Mouse (Mus musculus) cerebellum, adult 11-12 months (tissue): ENCODE data around the gene Taok3.

Experiments
- DNase-seq: peaks from one replicate; pipeline ENCODE4 v3.0.0; 2022

Gene Taok3

DNA sequence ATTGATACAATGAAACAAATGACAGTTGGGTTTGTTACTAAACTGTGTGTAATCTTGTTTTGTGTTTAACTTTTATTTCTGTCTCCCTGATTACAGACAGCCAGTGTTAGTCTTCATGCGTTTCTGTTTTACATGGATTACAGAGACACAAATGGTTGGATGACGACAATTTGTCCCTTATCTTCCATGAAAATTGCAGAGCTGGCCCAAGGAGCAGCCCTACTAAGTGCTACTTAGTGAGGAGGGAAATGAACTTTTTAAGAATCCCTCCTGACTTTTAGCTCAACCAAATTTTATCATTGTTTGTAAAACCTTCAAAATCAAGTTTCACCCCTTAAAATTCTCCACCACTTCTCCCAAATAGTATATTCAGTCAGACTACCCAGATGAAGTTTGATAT, 1.7 kb upstream of the Taok3 start:
- DNase-seq = no peak

DNA sequence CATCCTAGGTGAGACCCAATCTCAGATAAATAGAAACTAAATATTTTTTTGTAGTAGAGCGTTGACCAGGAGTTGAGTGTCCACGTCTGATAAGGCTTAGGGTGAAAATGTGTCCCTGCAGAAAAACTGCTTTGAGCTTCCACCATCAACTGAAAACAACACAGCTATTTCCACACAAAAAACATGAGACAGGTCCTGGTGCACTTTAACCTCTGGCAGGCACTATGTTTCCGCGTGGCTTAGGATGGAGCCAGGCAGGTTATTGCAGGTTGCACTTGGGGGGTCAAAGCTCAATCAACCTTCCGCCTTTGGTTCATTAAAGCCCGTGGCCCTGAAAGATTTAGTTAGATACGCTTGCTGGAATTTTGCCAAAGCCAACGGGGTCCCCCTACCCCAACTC, 1.1 kb upstream of the Taok3 start:
- DNase-seq = no peak

DNA sequence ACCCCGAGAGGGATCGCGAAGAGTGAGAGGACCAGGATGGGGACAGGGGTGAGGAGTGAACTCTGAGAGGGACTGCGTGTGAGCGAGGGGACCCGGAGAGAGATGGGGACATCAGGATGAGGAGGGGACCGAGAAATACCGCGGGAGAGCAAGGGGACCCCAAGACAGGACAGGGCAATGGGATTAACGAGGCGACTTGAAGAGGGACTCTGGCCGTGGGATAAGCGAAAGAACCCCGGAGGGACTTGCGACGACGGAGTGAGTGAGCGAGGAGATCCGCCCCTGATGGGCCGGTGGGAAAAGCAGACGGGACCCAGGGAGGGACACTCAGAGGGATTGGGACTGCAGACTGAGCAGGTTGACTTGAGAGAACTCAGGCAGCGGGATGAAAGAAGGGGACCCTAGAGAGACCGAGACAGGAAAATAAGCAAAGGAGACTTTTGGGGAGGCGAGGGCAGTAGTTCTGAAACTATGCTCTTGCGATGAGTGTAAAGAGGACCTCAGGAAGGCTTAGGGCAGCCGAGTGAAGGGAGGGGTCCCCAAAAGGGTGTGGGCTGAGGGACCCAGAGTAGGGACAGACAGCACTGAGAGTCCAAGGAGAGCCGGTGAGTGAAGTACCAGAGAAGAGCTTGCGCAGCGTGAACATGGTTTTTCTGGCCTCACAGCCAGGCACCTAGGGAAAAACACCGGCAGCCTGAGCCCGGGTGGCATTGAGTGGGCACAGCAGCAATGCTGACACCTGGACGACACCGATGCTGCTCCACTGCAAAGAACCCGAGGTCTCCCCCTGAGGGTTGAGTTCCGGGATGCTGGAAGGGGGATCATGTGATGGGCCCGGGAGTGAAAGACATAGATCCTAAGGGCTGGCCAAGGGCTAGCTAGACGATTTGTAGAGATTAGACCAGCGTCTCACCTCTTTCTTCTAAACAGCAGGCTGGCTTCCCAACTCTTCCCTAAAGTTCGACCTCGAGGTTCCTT, 849 bp downstream of the Taok3 start:
- no peak for DNase-seq

DNA sequence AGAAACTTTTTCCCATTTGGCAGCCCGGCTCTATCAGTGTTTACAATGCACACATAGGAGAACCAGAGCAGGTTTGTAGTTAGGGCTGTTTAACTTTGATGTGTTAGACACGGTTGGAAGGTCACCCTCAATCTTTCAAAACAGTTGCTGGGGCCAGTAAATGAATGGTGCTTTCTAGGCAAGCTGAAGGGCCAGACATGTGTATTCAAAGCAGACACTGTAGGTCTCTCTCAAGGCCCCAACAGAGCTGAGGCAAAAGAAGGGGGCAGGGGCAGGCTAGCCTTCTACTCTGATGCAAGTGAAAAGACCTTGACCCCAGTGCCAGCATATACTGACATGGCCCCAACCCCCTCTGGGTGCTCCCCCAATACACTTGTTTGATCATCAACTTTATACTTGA, 1.7 kb downstream of the Taok3 start:
- DNase-seq = no peak

DNA sequence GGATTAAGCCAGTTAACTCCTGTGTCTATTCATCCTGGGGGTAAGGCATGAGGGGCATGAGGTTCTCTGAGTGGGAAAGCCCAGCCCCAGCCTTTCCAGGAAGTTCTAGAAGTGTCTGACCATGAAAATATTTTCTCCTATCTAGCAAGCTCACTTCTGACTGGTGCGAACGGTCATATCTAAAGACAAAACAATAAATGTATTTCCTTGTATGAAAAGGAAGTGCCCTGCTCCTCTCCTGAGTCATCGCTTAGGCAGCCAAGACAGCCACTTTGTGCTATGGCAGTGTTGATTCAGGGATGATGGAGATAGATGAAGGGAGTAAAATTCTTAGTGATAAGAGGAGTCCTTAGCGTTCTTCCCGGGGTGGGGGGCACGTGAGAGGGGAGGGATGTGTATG, 3.2 kb downstream of the Taok3 start:
- no peak for DNase-seq

DNA sequence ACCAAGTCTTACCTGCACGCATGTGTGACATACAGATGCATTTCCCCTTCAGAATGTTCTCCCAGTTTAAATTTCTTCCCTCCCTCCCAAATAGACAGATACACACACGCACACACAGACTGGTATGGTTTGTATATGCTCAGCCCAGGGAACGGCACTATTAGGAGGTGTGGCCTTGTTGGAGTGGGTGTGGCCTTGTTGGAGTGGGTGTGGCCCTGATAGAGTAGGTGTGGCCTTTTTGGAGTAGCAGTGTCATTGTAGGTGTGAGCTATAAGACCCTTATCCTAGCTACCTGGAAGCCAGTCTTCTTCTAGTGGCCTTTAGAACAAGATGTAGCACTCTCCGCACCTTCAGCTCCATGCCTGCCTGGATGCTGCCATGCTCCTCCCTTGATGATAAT, 3.9 kb downstream of the Taok3 start:
- no peak for DNase-seq

DNA sequence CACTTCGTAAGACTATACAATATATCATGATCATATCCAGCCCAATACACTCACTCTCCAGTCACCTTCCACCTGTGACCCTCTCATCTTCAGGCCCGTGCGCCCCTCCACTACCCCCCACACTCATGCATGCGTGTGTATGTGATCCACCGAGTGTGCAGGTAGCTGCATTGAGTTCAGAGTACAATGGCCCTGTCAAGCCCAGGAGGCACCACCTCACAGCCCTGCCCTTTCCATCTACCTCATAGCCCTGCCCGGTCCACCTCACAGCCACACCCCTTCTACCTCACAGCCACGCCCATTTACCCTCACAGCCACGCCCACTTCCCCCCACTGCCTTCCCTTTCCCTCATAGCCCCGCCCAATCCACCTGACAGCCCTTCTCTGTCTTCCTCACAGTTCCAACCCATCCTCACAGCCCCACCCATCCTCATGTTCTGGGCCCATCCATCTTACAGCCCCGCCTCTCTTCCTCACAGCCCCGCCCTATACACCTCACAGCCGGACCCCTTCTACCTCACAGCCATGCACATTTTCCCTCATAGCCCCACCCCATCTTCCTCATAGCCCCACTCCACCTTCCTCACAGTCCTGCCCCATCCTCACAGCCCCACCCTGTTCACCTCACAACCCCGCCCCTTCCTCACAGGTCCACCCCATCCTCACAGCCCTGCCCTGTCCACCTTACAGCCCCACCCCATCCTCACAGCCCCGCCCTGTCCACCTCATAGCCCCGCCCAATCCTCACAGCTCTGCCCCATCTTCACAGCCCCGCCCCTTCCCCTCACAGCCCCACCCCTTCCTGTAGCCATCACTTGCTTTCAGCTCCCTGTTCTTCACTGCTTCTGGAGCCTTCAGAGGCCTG, 5.8 kb downstream of the Taok3 start:
- DNase-seq = no peak

DNA sequence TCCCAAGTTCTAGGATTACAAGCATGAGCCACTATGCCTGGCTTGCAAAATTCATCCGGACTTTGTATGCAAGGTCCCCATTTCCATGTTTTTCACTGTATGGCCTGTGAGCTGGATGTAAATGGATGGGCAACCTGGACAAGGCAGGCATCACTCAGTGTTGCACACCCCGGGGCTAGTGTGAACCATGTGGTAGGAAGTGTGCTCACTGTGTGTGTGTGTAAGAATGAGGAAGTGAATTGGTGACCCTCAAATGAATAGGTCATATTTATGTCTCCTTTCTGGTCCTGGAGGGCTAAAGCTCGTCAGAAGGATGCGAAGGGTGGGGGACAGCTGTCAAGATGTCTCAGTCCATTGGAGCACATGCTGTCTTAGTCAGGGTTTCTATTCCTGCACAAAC, 7.1 kb downstream of the Taok3 start:
- DNase-seq = no peak

DNA sequence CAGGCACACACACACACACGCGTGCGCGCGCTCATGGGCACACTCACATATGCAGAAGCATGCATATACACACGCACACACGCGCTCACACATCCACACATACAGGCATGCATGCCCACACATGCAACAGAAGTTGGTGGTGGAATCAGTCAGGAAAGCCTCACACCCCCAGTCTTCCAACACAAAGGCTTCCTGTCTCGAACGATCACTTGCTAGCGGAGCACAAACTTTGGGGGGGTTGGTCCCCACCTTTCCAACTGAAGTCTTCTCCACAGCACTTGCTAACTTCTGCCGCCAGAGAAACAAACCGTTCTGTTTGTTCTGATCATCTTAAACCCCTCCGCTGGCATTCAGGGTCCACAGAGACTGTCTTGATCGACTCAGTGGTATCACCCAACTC, 10.8 kb downstream of the Taok3 start:
- DNase-seq = no peak

DNA sequence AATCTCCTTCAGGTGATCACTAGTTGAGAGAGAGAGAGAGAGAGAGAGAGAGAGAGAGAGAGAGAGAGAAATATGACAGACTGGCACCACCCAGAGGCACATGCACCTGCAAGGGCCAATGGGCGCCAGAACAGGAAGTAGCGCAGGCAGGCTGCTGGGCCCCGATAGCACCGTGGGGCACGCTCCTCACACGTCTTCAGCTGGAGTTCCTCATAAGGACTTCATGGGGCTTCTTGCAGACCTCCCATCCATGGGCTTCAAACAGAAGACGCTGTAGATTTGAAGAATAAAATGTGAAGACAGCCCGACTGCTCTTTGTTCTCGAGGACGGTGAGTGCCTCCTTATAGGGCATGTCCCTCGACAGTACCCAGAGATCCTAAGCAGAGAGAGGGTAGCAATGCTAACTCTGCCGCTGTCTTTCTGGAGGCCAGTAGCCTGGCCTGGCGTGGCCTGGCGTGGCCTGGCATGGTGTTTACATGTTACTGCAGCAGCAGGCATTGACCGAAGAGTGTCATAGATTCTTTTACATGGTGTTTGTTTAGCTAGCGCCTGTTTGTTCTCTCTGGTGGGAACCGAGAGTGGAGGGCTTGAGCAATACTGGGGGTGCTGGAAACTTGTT, 13.6 kb downstream of the Taok3 start:
- no peak for DNase-seq

DNA sequence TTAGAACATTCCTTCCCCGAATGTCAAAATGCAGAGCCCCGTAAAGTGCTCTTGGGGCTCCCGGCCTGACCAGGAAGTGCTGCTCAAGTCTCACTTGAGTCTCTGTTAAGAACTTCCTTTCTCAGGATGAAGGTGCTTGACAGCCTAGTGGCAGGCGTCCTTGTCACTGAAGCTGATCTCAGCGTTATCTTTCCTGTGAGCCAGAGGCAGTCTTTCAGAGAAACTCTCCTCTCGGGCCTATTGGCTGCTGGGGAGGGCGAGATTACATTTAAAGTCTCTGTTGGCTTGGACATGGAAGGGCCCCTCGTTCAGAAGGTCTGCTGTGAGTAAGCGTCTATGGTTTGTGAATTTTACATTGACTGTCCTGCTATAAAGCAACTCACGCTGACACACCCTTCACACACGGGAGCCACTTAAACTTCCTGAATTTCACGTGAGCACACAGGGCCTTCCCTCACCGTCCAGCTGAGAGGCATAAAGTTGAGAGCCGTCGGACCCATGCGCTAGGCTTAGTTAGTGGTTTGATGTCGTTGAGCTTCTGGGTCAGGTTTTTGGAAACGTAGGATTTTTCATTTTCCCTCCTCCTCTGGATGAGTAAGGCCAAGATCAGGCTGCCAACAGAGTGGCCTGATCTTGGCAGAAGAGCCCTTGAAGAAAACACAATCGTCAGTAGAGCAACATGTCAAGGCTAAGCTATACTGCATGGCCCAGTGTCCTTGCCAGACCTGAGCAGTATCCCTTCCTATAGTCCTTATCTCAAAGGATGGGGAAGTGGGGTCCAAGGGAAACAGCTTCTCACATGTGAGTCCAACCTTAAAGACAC, 14.3 kb downstream of the Taok3 start:
- no peak for DNase-seq

DNA sequence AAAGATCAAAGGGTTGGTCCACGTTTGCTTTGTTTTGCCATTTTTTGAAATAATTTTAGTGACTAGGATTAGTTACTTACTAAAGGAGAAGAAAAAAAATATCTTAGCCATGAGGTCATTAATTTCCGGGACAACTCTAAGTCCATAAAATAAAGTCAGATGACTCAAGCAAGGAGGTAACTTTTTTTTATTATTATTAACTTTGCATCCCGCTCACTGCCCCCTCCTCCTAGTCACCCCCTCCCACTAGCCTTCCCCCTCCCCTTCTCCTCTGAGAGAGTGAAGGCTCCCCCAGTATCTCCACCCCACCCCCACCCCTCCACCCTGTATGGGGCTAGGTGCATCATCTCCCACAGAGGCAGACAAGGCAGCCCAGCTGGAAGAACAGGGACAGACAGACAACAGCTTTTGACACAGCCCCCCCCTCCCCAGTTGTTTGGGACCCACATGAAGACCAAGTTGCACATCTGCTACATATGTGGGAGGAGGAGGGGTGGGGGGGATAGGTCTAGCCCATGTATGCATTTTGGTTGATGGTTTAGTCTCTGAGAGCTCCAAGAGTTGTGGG, 15.0 kb downstream of the Taok3 start:
- no peak for DNase-seq

DNA sequence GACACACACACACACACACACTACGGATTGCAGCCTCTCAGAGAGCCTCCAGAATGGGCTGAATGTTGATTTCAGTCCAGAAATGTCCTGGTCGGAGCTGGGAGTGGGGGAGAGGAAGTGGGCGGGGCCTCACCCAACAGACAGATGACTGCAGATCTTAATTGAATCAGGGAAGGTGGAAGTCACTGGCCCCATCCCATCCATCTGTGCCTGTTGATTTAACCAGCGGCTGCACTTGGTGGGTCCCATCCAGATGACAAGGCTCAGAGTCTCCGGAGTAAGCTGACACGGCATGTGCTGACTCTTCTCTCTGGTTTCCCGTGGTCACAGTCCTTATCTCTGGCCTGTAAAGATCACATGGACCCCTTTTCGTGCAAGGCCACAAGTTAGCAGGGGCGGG, 15.9 kb downstream of the Taok3 start:
- DNase-seq = no peak

DNA sequence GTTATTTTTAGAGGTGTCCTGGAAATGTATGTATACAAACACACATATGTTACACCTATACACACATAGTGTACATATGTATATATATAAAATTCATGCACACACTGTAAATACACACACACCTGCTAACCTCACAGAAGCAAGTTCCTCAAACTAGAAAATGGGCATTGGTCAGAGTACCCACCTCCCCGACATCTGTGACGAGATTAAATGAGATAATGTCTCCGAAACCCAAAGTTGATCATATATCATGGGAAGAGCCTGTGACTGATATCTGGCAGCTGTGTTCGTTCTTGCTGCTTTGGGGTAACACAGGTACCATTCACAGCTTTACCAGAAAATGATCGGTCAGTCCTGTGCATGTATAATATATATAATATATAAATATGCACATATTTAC, 16.6 kb downstream of the Taok3 start:
- DNase-seq = no peak

DNA sequence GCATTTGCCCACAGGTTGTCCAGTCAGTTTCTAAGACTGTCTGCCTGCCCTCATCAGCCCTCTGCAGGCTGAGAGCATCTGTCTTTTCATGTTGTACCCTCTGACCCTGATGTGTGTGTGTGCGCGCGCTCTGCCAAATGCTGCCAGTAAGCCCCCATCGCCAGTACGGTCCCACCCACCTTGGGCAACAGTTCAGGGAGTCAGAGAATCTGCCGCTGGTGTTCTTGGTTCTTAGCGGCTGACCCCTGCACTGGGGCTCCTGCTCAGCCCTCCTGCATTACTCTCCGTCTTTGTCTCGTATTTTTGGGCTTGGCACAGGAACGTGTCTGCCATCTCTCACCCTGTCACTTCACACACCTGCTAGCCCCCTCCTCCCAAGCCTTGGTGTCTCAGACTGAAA, 17.1 kb downstream of the Taok3 start:
- no peak for DNase-seq

DNA sequence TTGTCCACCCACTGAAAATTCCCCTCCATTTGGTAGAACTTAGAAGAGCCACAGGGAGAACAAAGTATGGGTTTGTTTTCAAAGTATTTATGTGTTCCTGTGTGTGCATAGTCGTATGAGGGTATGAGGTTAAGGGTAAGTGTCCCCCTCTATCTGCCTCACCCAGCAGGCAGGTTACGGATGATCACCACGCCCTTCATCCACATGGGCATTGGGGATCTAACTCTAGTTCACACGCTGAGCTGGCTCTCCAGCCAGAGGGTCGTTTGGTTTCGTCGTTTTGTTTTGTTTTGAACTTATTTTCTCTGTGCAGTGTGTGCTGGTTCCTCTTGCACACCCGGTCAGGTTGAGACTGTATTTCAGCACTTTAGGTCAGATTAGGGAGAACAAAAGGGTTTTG, 17.7 kb downstream of the Taok3 start:
- DNase-seq = no peak

DNA sequence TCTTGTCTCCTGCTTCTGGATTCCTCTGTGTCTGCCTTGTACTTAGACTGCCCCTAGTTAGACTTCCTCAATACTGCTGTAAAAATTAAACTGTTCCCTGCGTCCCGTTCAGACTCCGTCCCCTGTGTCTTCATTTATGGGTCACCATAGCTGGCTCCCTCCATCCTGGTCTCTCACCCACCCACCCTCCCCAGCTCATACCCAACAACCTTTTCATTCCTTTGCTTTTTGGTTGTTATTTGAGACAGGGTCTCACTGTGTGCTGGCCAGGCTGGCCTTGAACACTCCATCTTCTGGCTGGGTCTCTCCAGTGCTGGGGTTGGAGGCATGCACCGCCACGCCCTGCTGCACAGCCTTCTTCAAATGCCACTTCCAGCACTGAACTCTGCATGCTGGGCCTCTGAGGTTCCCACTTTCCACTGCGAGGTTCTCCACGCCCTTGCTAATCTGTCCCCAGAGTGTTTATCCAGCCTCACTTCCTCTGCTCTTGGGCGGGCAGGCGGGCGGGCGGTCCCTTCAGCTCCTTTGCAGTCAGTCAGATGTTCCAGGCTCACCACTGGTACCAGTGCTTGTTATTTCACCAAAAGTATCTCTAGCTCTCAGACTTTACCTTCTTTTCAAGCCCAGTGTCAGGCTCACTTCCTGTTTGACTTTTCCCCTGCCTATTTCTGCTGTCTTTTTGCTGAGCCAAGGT, 18.5 kb downstream of the Taok3 start:
- DNase-seq = no peak

DNA sequence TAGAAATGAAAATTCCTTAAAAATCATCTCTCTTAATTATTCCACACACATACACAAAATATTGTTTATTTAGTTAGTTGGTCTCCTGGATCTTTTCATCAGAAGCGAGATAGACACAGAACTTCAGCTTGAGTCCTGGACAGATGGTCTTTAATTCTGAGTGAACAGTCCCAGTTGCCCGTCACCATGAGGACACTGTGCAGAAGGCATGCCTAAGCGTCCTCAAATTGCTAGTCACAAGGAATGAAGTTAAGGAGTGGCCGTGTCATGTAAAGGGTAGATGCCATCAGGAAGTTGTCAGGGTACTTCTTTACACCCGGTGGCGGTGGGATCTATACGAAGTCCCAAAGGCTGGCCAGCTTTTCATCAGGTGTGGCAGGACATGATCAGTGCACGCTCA, 19.9 kb downstream of the Taok3 start:
- DNase-seq = no peak

DNA sequence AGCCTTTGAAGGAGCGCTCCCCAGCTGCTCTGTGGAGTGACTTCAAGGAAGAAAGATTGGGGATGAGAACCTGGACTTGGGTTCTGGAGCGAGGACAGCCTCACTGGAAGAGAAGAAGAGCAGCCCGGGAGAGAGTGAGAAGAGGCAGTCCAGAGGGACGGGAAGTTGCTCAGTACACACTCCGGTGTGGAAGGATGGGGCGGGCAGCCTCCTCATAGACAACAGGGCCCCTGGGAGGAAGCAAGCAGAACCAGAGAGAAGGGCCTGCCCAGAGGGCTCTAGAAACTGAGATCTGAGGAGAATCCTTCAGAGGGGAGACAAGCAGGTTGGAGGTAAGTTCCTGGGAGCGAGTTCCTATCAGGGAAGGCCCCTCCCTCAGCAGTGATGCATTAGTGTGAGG, 20.4 kb downstream of the Taok3 start:
- no peak for DNase-seq

DNA sequence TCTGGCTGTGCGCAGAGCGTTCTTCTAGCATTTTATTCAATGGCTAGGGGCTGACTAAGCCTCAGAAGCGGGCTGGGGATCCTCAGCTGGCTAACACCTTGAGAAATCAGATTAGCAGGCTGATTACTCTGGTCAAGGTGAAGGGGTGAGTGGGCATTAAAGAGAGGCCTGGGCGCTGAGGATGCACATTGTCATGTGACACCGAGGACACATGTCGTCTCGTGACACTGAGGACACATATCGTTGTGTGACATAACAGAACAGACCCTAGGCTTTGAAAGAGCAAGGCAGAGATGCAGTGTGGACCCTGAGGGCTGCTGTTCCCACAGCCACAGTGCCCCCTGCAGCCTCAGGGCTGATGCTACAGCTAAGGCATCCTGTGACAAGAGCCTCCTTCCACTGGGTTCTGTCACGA, 23.8 kb downstream of the Taok3 start:
- no peak for DNase-seq

DNA sequence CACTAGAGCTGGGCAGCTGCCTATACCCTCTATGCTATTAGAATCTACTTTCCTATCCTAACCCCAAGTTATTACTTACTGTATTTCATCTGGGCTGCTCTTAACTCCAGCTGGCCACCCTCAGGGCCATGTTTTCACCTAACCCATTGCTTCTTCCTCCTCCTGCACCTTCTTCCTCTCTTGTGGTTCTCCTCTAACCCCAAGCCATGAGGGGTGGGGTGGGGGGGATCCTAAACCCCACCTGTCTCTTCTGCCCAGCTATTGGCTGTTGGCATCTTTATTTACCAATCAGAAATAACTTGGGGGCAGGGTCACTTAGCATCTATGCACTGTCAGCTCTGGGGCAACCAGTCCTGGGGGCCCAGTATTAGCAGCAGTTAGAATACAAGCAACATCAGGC, 26.2 kb downstream of the Taok3 start:
- no peak for DNase-seq
